Mouse (Mus musculus) lung, embryonic 15.5 days (tissue): ENCODE measurements around the gene Ywhaq. TPM values are rescaled to one million over a fixed set of nuclear protein-coding genes. Genes with fewer than 3 reads are reported as not detected.

Experiments
- ATAC-seq: fragments of 200-750 bp; cut with Nextera tagmentation; 2 replicates; pipeline ENCODE4 v1.8.0; 2017; ENCODE audit warnings: moderate number of reproducible peaks, borderline replicate concordance; ENCODE audit not compliant: low FRiP score, low TSS enrichment; ENCODE audit errors: extremely low read depth
- H3K27ac ChIP-seq: fragments of 300-500 bp; sonication (generic); 2 replicates; pipeline ENCODE4 v1.5.1; 2015; ENCODE audit warnings: moderate library complexity, mild to moderate bottlenecking, inconsistent platforms
- H3K27me3 ChIP-seq: fragments of 300-500 bp; sonication (generic); 2 replicates; pipeline ENCODE4 v1.6.1; 2015; ENCODE audit warnings: inconsistent platforms
- H3K36me3 ChIP-seq: fragments of 300-500 bp; sonication (generic); 2 replicates; pipeline ENCODE4 v1.6.1; 2015; ENCODE audit warnings: inconsistent platforms
- H3K4me1 ChIP-seq: fragments of 300-500 bp; sonication (generic); 2 replicates; pipeline ENCODE4 v1.6.1; 2015; ENCODE audit warnings: inconsistent platforms
- H3K4me2 ChIP-seq: fragments of 300-500 bp; sonication (generic); 2 replicates; pipeline ENCODE4 v1.6.1; 2015; ENCODE audit warnings: inconsistent platforms, mild to moderate bottlenecking, moderate library complexity
- H3K4me3 ChIP-seq: fragments of 300-500 bp; sonication (generic); 2 replicates; pipeline ENCODE4 v1.5.1; 2015; ENCODE audit warnings: mild to moderate bottlenecking, inconsistent platforms
- H3K9ac ChIP-seq: fragments of 300-500 bp; sonication (generic); 2 replicates; pipeline ENCODE4 v1.6.1; 2015; ENCODE audit warnings: inconsistent platforms
- H3K9me3 ChIP-seq: fragments of 300-500 bp; sonication (generic); 2 replicates; pipeline ENCODE4 v1.6.1; 2016; ENCODE audit warnings: inconsistent platforms
- WGBS: fragments of 180-500 bp; shearing (Covaris S2); methylation state at CpG from one replicate; pipeline ENCODE4 v1.1.7; 2015; 5-methylcytosine and 5-hydroxymethylcytosine counted together
- polyA plus RNA-seq: library from polyadenylated mRNA; unstranded; fragments of >200 nt; fragmentation: Nextera tagmentation; extraction: Ambion mirVana; gene quantifications from 2 replicates; pipeline ENCODE4 v1.2.1, GENCODE M21; 2015

Ywhaq gene
- polyA plus RNA-seq = 726 and 736 TPM in 2 replicates

- peak within 1 kb of the TSS; percentile 97 for H3K4me3 ChIP-seq
- H3K27ac ChIP-seq = peak within 1 kb of the TSS; percentile 100
- ATAC-seq = peak; percentile 100
- peak within 1 kb of the TSS; percentile 73 for H3K4me2 ChIP-seq
- H3K36me3 ChIP-seq = peaks cover 17% of the 10 kb centered on the region
- peaks cover 19% of the 10 kb centered on the region for H3K4me1 ChIP-seq
- H3K9me3 ChIP-seq = no peaks in the 10 kb centered on the region
- H3K27me3 ChIP-seq = no peaks in the 10 kb centered on the region
- peak within 1 kb of the TSS; percentile 99 for H3K9ac ChIP-seq
- WGBS = under 1% methylated on average over 100 of the region's 103 CpGs
Measured at GRCm38 (mm10) chr12:21417100-21418070, at the start of gene Ywhaq. Gene Ywhaq (minus strand): TSS chr12:21417637.

DNA sequence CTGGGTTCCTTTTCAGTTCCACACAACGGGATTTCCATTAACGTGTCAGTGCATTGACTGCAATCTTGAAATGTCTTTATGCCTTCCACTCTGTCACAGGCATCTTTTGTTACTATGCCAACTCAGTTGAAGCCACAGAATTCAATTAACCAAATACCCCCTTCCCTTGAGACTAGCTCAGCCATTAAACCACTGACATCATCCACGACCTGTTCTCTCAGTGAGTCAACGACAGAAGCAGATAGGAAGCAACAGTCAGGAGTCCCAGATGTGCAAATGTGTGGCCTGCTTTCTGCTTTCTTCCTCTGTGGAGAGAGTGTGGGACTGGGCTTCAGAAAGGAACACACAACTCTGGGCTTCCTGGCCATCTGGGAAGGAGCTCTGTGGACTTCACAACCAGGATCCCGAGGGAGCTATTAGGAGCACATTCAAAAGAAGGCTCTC, 46.0 kb upstream of the Ywhaq start:
- 52% methylated on average over 5 of the region's 5 CpGs for WGBS
- ATAC-seq = no peak
- H3K4me2 ChIP-seq = no peak overlapping the region

DNA sequence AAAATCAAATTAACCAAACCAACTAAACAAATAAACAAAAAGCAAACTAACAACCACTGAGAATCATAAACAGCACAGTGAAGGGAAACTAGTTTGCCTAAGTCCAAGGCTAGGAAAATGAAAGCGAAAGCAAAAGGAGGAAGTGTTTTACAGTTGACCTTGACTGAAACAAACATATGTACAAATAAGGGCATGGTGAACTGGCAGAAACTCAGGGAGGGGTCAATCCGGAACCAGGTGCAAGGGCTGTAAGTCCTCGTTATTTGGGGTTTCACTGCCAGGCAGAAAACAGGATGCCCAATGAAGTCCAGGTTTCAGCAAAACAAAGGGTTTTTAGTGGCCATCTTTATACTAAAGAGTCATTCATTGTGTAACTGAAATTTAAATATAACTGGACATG, 45.2 kb upstream of the Ywhaq start:
- ATAC-seq = no peak
- no peaks in the 10 kb centered on the region for H3K27me3 ChIP-seq
- no peak overlapping the region for H3K4me2 ChIP-seq
- H3K4me3 ChIP-seq = no peak overlapping the region
- no peaks in the 10 kb centered on the region for H3K9me3 ChIP-seq
- H3K9ac ChIP-seq = no peak overlapping the region
- no peaks in the 10 kb centered on the region for H3K36me3 ChIP-seq
- WGBS = 72% methylated on average over 3 of the region's 3 CpGs
- no peak overlapping the region for H3K27ac ChIP-seq
- no peaks in the 10 kb centered on the region for H3K4me1 ChIP-seq

More for the DNA sequence above, 46.0 kb upstream of the Ywhaq start:
- Histone ChIP-seq H3K36me3 (no peaks in the 10 kb centered on the region), H3K4me3 (no peak overlapping the region), H3K27ac (no peak overlapping the region), H3K4me1 (no peaks in the 10 kb centered on the region), H3K9me3 (no peaks in the 10 kb centered on the region), H3K27me3 (no peaks in the 10 kb centered on the region), H3K9ac (no peak overlapping the region)

- Histone ChIP-seq H3K4me1 (no peaks in the 10 kb centered on the region), H3K4me2 (no peak overlapping the region), H3K9ac (no peak overlapping the region), H3K36me3 (no peaks in the 10 kb centered on the region), H3K4me3 (no peak overlapping the region), H3K9me3 (no peaks in the 10 kb centered on the region), H3K27ac (no peak overlapping the region), H3K27me3 (no peaks in the 10 kb centered on the region)
- 76% methylated on average over 4 of the region's 4 CpGs for WGBS
- no peak for ATAC-seq
Measured at GRCm38 (mm10) chr12:21459681-21460080, 42.2 kb upstream of the Ywhaq start.

GRCm38 (mm10) chr12:21456021-21456420, 38.6 kb upstream of the Ywhaq start:
- H3K4me3 ChIP-seq = no peak overlapping the region
- H3K4me2 ChIP-seq = no peak overlapping the region
- H3K9ac ChIP-seq = no peak overlapping the region
- H3K27me3 ChIP-seq = no peaks in the 10 kb centered on the region
- ATAC-seq = no peak
- H3K9me3 ChIP-seq = no peaks in the 10 kb centered on the region
- H3K27ac ChIP-seq = no peak overlapping the region
- no peaks in the 10 kb centered on the region for H3K4me1 ChIP-seq
- H3K36me3 ChIP-seq = no peaks in the 10 kb centered on the region
- WGBS = 87% methylated on average over 1 of the region's 1 CpGs

- no peaks in the 10 kb centered on the region for H3K36me3 ChIP-seq
- no peak overlapping the region for H3K4me2 ChIP-seq
- H3K9ac ChIP-seq = no peak overlapping the region
- WGBS = 11% methylated on average over 1 of the region's 1 CpGs
- no peak overlapping the region for H3K27ac ChIP-seq
- H3K9me3 ChIP-seq = no peaks in the 10 kb centered on the region
- no peak overlapping the region for H3K4me3 ChIP-seq
- H3K4me1 ChIP-seq = no peaks in the 10 kb centered on the region
- H3K27me3 ChIP-seq = no peaks in the 10 kb centered on the region
- ATAC-seq = no peak
Measured at GRCm38 (mm10) chr12:21451752-21452151, 34.3 kb upstream of the Ywhaq start.

DNA sequence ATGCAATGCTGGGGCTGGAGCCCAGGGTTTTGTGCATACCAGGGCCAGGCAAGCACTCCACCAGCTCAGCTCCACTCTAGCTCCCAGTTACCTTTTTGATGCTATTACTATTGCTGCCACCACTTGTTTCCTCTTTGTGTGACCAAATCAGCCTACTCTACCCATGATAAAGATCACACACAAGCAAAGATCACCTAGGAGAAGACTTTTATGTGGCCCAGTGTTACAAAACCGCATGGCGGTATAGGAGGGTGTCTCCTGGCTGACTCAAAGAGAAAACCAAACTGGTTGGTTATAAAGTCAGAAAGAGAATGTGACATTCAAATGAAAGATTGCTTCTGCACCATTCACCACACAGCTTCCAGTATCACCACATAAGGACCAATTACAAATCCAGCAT, 33.9 kb upstream of the Ywhaq start:
- Histone ChIP-seq H3K4me3 (no peak overlapping the region), H3K4me2 (no peak overlapping the region), H3K36me3 (no peaks in the 10 kb centered on the region), H3K4me1 (no peaks in the 10 kb centered on the region), H3K9ac (no peak overlapping the region), H3K9me3 (no peaks in the 10 kb centered on the region), H3K27ac (no peak overlapping the region), H3K27me3 (no peaks in the 10 kb centered on the region)
- 91% methylated on average over 2 of the region's 2 CpGs for WGBS
- ATAC-seq = no peak

DNA sequence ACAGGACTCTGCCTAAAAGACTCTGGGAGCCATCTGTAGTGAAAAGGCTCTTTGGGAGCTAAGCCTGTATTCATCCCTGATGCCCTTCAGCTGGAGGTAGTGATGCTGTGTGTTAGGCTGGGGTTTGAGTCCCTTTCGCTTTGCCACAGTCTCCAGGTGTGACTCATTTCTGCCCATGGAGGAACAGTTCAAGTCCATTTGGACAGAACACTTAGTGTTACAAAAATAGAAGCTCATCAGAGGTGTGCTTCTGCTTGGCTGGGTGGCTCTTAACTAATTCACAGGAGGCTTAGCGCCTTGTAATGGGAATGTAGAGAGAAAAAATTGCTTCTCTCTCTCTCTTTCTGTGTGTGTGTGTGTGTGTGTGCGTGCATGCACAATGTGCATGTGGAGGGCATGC, 26.3 kb upstream of the Ywhaq start:
- Histone ChIP-seq H3K9ac (no peak overlapping the region), H3K27ac (no peak overlapping the region), H3K9me3 (no peaks in the 10 kb centered on the region), H3K27me3 (no peaks in the 10 kb centered on the region), H3K4me2 (no peak overlapping the region), H3K4me1 (no peaks in the 10 kb centered on the region), H3K36me3 (no peaks in the 10 kb centered on the region), H3K4me3 (no peak overlapping the region)
- no peak for ATAC-seq
- WGBS = 87% methylated on average over 3 of the region's 3 CpGs

DNA sequence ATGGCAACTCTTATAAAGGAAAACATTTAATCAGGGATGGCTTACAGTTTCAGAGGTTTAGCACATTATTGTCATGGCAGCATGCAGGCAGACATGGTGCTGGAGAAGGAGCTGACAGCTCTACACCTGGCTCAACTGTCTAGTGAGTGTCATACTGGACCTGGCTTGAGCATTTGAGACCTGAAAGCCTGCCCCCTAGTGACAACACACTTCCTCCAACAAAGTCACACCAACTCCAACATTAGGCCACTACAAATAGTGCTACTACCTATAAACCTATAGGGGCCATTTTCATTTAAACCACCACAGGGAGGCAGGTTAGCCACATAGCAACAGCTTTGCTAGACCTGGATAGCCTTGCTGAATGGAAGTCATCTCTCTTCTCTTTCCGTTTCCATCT, 24.4 kb upstream of the Ywhaq start:
- H3K36me3 ChIP-seq = no peaks in the 10 kb centered on the region
- H3K9ac ChIP-seq = no peak overlapping the region
- no peak overlapping the region for H3K27ac ChIP-seq
- H3K4me1 ChIP-seq = no peaks in the 10 kb centered on the region
- H3K27me3 ChIP-seq = no peaks in the 10 kb centered on the region
- H3K9me3 ChIP-seq = no peaks in the 10 kb centered on the region
- no peak for ATAC-seq
- no peak overlapping the region for H3K4me3 ChIP-seq
- H3K4me2 ChIP-seq = no peak overlapping the region
- WGBS = 82% methylated on average over 1 of the region's 1 CpGs

DNA sequence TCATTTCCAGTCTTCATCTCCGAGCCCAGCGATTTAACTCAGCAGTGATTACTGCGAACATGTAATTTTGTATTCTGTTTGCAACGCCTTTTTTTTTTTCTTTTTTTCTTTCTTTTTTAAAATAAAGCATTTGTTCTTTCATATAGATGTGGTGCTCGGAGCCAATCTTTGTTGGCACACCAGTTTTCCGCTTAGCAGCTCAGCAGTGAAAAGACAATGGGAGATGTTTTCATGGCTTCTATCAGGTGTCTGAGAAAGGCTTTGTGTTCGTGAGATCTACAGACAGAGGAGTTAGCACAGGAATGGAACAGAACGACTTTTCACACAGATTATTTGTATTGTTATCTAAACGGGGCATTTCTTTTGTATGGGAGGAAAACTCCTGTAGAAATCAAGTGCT, 22.0 kb upstream of the Ywhaq start:
- no peak overlapping the region for H3K4me3 ChIP-seq
- no peak overlapping the region for H3K27ac ChIP-seq
- H3K4me2 ChIP-seq = no peak overlapping the region
- no peaks in the 10 kb centered on the region for H3K27me3 ChIP-seq
- H3K9me3 ChIP-seq = no peaks in the 10 kb centered on the region
- WGBS = 57% methylated on average over 9 of the region's 9 CpGs
- no peak for ATAC-seq
- no peaks in the 10 kb centered on the region for H3K36me3 ChIP-seq
- H3K9ac ChIP-seq = no peak overlapping the region
- H3K4me1 ChIP-seq = no peaks in the 10 kb centered on the region

DNA sequence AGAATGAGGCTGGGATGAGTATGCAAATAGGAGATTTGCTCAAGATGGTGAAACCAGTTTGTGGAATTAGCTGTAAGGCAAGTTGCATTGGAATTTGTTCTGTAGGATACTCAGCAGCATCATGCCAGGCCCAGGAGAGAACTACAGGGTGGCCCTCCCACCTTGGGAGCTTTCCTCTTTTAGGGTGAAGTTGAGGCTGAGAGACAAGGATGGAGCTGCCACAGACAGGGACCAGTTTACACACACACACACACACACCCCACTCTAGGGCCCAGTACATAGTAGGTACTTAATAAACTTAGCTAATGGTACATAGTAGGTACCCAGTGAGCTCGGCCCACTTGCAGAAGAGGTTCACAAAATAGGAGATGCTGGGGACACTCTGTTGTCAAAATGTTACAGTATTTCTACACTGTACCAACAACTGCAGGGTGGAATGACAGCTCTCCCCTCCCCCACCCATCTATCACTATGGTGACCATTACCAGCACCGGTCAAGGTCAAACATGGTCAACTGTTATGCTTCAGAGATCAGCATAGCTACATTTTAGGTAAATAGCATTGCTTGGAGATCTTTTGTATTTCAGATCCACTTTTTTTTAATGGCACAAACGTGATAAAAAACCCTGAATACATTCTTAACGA, 21.4 kb upstream of the Ywhaq start:
- Histone ChIP-seq H3K27me3 (no peaks in the 10 kb centered on the region), H3K4me1 (no peaks in the 10 kb centered on the region), H3K36me3 (no peaks in the 10 kb centered on the region), H3K4me3 (no peak overlapping the region), H3K9ac (no peak overlapping the region), H3K4me2 (no peak overlapping the region), H3K9me3 (no peaks in the 10 kb centered on the region), H3K27ac (no peak overlapping the region)
- ATAC-seq = no peak
- WGBS = 57% methylated on average over 4 of the region's 4 CpGs

DNA sequence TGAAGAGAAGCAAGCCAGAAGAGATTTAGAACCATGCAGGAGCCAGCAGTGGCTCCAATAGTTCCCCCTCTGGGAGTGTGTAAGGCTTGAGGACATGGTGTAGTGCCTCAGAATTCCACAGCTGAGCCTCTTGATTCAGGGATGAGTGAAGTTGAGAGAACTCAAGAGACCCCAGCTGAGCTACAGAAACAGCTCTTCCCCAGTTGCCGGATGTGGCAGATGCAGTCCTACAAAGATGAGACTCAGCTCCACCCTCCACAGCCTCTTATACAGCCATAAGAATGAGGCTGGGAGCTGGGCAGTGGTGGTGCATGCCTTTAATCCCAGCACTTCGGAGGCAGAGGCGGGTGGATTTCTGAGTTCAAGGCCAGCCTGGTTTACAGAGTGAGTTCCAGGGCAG, 20.9 kb upstream of the Ywhaq start:
- no peak overlapping the region for H3K27ac ChIP-seq
- no peaks in the 10 kb centered on the region for H3K27me3 ChIP-seq
- no peak overlapping the region for H3K4me3 ChIP-seq
- H3K4me2 ChIP-seq = no peak overlapping the region
- no peak overlapping the region for H3K9ac ChIP-seq
- no peaks in the 10 kb centered on the region for H3K9me3 ChIP-seq
- H3K36me3 ChIP-seq = no peaks in the 10 kb centered on the region
- no peaks in the 10 kb centered on the region for H3K4me1 ChIP-seq
- 83% methylated on average over 3 of the region's 3 CpGs for WGBS
- no peak for ATAC-seq
